Mouse (Mus musculus) kidney, postnatal 10 days (tissue): ENCODE results near the gene Far2.

Experiments
- DNase-seq: peaks from one replicate; pipeline ENCODE4 v3.0.0; 2021; ENCODE audit warnings: mixed read lengths

Gene Far2

GRCm38 (mm10) chr6:148046881-148047649 is at the start of gene Far2:
Gene Far2, plus strand, starts transcription at chr6:148047259.
- peak; percentile 33 for DNase-seq

- no peak for DNase-seq
These were observed 46.6 kb upstream of the Far2 start for GRCm38 (mm10) chr6:148000483-148000882.

- DNase-seq: peak; percentile 13
These were observed 46.0 kb upstream of the Far2 start for GRCm38 (mm10) chr6:148001071-148001470.

- DNase-seq: no peak
These were observed 40.8 kb upstream of the Far2 start for GRCm38 (mm10) chr6:148006118-148006837.

GRCm38 (mm10) chr6:148040759-148041158 is 6.3 kb upstream of the Far2 start:
- DNase-seq: no peak

GRCm38 (mm10) chr6:148047650-148047988 is 560 bp downstream of the Far2 start:
- DNase-seq: no peak

GRCm38 (mm10) chr6:148063131-148063530 is 16.1 kb downstream of the Far2 start:
- DNase-seq: no peak

- no peak for DNase-seq
These were observed 19.2 kb downstream of the Far2 start for GRCm38 (mm10) chr6:148066267-148066666.

GRCm38 (mm10) chr6:148068786-148069185 is 21.7 kb downstream of the Far2 start:
- no peak for DNase-seq

- DNase-seq: no peak
These were observed 26.5 kb downstream of the Far2 start for GRCm38 (mm10) chr6:148073599-148073998.

- no peak for DNase-seq
These were observed 27.3 kb downstream of the Far2 start for GRCm38 (mm10) chr6:148074211-148074864.

- no peak for DNase-seq
These were observed 36.8 kb downstream of the Far2 start for GRCm38 (mm10) chr6:148083864-148084263.

- no peak for DNase-seq
These were observed 37.3 kb downstream of the Far2 start for GRCm38 (mm10) chr6:148084403-148084802.

- no peak for DNase-seq
These were observed 50.0 kb downstream of the Far2 start for GRCm38 (mm10) chr6:148097039-148097438.

- DNase-seq: no peak
These were observed 54.9 kb downstream of the Far2 start for GRCm38 (mm10) chr6:148101977-148102376.

GRCm38 (mm10) chr6:148102434-148102833 is 55.4 kb downstream of the Far2 start:
- DNase-seq: no peak

- peak; percentile 58 for DNase-seq
These were observed 57.2 kb downstream of the Far2 start for GRCm38 (mm10) chr6:148104212-148104611.

- no peak for DNase-seq
These were observed 58.7 kb downstream of the Far2 start for GRCm38 (mm10) chr6:148105722-148106268.

- DNase-seq: no peak
These were observed 61.8 kb downstream of the Far2 start for GRCm38 (mm10) chr6:148108741-148109472.

- DNase-seq: no peak
These were observed 64.1 kb downstream of the Far2 start for GRCm38 (mm10) chr6:148110996-148111633.

GRCm38 (mm10) chr6:148116371-148116770 is 69.3 kb downstream of the Far2 start:
- no peak for DNase-seq

- no peak for DNase-seq
These were observed 69.8 kb downstream of the Far2 start for GRCm38 (mm10) chr6:148116907-148117306.
